Mouse (Mus musculus): ENCODE results near the gene Car14.
"Not testable (repeated sequence)": the region's sequence is repeated elsewhere in the genome, so short reads cannot be mapped to it uniquely, and the experiment has no call there.

- TF ChIP-seq TAL1, GATA1 (IDR thresholded peaks at IDR 0.05; ENCODE audit: low read length): not testable (repeated sequence)
These were observed 9.0 kb downstream of the Car14 start for GRCm38 (mm10) chr3:95895501-95895900.
